Mouse (Mus musculus) liver, postnatal 0 days (tissue): Measurements from ENCODE around the gene Gm10842. TPM values are rescaled to one million over a fixed set of nuclear protein-coding genes. Genes with fewer than 3 reads are reported as not detected.
"Not testable (repeated sequence)": the region's sequence is repeated elsewhere in the genome, so short reads cannot be mapped to it uniquely, and the experiment has no call there.

Experiments
- ATAC-seq: fragments of 200-750 bp; cut with Nextera tagmentation; 2 replicates; pipeline ENCODE4 v1.8.0; 2017; ENCODE audit warnings: mild to moderate bottlenecking, moderate library complexity
- DNase-seq: peaks from one replicate; pipeline ENCODE4 v3.0.0-alpha.2; 2016
- H3K27ac ChIP-seq: fragments of 300-500 bp; sonication (generic); 2 replicates; pipeline ENCODE4 v1.5.1; 2014; ENCODE audit warnings: antibody characterized with exemption, moderate library complexity, mild to moderate bottlenecking, low read depth
- H3K27me3 ChIP-seq: fragments of 300-500 bp; sonication (generic); 2 replicates; pipeline ENCODE4 v1.6.1; 2014; ENCODE audit warnings: low read length, control low read depth, mixed read lengths; ENCODE audit not compliant: insufficient read depth
- H3K36me3 ChIP-seq: fragments of 300-500 bp; sonication (generic); replicated peaks from 2 replicates; pipeline ENCODE4 v1.6.1; 2014; ENCODE audit warnings: mild to moderate bottlenecking, control low read depth, low read length, moderate library complexity, mixed read lengths; ENCODE audit not compliant: insufficient read depth
- H3K4me1 ChIP-seq: fragments of 300-500 bp; sonication (generic); 2 replicates; pipeline ENCODE4 v1.6.1; 2014; ENCODE audit warnings: antibody characterized with exemption, mild to moderate bottlenecking, control low read depth; ENCODE audit not compliant: insufficient read depth
- H3K4me2 ChIP-seq: fragments of 300-500 bp; sonication (generic); 2 replicates; pipeline ENCODE4 v1.6.1; 2014; ENCODE audit warnings: low read depth, mild to moderate bottlenecking, low read length, moderate library complexity, mixed read lengths
- H3K4me3 ChIP-seq: fragments of 300-500 bp; sonication (generic); 2 replicates; pipeline ENCODE4 v1.5.1; 2014; ENCODE audit warnings: low read depth, low read length
- H3K9ac ChIP-seq: fragments of 300-500 bp; sonication (generic); replicated peaks from 2 replicates; pipeline ENCODE4 v1.6.1; 2014; ENCODE audit warnings: mild to moderate bottlenecking, moderate library complexity
- H3K9me3 ChIP-seq: fragments of 300-500 bp; sonication (generic); 2 replicates; pipeline ENCODE4 v1.6.1; 2016; ENCODE audit warnings: mild to moderate bottlenecking, control low read depth, low read length, mixed read lengths
- CTCF ChIP-seq: sonication (generic); IDR thresholded peaks from 2 replicates; pipeline ENCODE4 v1.5.1; 2016; ENCODE audit warnings: antibody characterized with exemption, low read depth
- EP300 ChIP-seq: IDR thresholded peaks from 2 replicates; pipeline ENCODE4 v1.6.1; 2016; ENCODE audit warnings: antibody characterized with exemption, low read depth, mild to moderate bottlenecking
- WGBS: fragments of 180-500 bp; shearing (Covaris S2); extraction: QIAGEN DNeasy Blood & Tissue Kit; methylation state at CpG from one replicate; pipeline ENCODE4 v1.1.7; 2014; ENCODE audit not compliant: insufficient replicate concordance; 5-methylcytosine and 5-hydroxymethylcytosine counted together
- polyA plus RNA-seq: library from polyadenylated mRNA; unstranded; fragments of >200 nt; fragmentation: Nextera tagmentation; extraction: Ambion mirVana; gene quantifications from 2 replicates; pipeline ENCODE4 v1.2.1, GENCODE M21; 2015

Gene Gm10842
- polyA plus RNA-seq, 1 experiment from 2014 or later = not detected

DNA sequence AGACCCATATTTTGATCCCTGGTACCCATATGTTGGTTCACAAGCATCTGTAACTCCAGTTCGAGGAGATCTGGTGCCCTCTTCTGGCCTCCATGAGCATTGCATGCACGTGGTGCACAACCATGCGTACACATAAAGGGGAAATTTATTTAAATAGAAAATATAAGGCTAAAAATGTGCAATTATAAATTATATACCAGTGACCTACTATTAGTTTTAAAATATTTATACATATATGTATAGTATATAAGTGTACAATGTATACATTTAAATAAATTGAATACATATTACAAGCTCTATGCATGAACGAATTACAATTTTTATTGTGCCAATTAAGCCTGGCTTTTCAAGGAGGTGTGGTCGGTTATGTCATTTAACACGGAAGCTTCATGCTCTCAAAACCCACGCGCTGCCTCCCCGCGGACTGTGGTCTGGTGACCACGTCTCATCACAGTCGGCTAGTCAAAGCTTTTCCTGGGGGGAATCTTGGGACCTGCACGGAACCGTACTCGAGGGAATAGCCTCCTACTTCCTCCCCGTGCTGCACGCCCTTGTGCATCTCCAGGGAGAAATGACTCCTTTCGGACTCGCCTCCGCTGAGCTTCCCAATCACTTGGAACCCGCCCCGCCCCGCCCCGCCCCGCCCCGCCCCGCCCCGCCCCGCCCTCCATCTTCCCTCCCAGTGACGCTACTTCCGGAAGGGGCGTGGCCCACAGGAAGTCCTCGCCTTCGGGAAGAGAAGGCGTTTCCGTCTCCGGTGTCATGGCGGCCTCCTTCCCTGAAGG lies 20.8 kb upstream of the Gm10842 start, which contains the start of gene Mettl2:
Mettl2 (plus strand) TSS at position 691 of the 785 bp plus-strand sequence.
- peaks cover 19% of the 10 kb centered on the region for H3K4me1 ChIP-seq
- H3K9ac ChIP-seq = peak within 1 kb of the TSS; percentile 83
- H3K27ac ChIP-seq = peak within 1 kb of the TSS; percentile 81
- peaks cover 10% of the 10 kb centered on the region; the same call in 1 of the 2 replicates for H3K36me3 ChIP-seq
- no peaks in the 10 kb centered on the region for H3K27me3 ChIP-seq
- DNase-seq = peak; percentile 91
- H3K4me2 ChIP-seq = peak within 1 kb of the TSS; percentile 95
- no peaks in the 10 kb centered on the region for H3K9me3 ChIP-seq
- peak; percentile 90 for ATAC-seq
- TF ChIP-seq CTCF = peak; percentile 85
- TF ChIP-seq EP300 = no peak
- peak within 1 kb of the TSS; percentile 99 for H3K4me3 ChIP-seq
- 2% methylated on average over 36 of the region's 38 CpGs for WGBS

DNA sequence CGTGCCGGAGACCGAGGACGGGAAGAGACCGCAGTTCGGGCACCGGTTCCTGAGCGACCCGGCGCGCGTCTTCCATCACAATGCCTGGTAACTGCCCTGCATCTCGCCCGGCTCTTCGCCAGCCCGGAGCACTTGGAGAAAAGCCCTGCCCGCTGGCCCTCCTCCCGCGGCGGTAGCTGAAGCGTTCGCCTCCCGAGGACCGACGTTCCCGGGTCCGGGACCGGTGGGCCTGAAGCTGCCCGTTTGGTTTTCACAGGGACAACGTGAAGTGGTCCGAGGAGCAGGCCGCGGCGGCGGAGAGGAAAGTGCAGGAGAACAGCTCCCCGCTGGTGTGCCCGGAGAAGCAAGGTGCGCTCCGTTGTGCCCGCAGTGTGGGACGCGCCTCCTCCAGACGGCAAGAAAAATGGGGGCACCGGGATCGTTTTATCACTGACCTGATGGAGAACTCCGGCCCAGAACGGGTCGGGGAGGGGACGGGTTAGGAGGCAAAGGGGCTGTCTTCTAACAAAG lies 20.1 kb upstream of the Gm10842 start:
- Histone ChIP-seq H3K4me2 (peak overlapping the region; percentile 95), H3K9me3 (no peaks in the 10 kb centered on the region), H3K4me3 (peak overlapping the region; percentile 99), H3K27ac (0 out of 2 replicates have a peak overlapping the region, but pooled peaks have one; percentile 30), H3K27me3 (no peaks in the 10 kb centered on the region), H3K4me1 (peaks cover 19% of the 10 kb centered on the region), H3K36me3 (peaks cover 16% of the 10 kb centered on the region), H3K9ac (peak overlapping the region; percentile 83)
- ATAC-seq (peak; percentile 28), DNase-seq (no peak)
- no peak for TF ChIP-seq CTCF
- TF ChIP-seq EP300 = no peak
- under 1% methylated on average over 48 of the region's 49 CpGs for WGBS

DNA sequence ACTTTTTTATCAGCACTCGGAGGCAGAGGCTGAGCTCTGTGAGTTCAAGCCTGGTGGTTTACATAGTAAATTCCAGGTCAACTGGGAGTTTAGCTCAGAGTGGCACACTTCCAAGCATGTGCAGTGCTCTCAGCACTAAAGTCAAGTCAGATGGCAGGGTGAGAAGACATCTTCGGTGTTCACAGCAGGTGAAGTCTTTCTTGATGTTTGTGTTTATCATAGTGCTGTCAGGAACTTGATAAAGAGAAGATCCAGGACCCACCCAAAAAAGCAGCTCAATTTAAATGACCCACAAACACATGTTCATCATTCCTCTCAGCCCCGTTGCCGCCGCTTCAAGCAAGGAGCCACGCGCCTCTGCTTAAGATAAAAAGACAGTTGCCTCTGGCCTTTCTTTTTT lies 11.0 kb upstream of the Gm10842 start:
- H3K4me3 ChIP-seq = no peak overlapping the region
- H3K9ac ChIP-seq = no peak overlapping the region
- H3K4me1 ChIP-seq = 0 out of 2 replicates have a peak, but pooled peaks cover 2% of the 10 kb centered on the region
- H3K27me3 ChIP-seq = no peaks in the 10 kb centered on the region
- peaks cover 71% of the 10 kb centered on the region for H3K36me3 ChIP-seq
- DNase-seq (no peak), ATAC-seq (no peak; the same call in 1 of the 2 replicates)
- no peak overlapping the region for H3K27ac ChIP-seq
- no peak for TF ChIP-seq CTCF
- TF ChIP-seq EP300 = no peak
- no peaks in the 10 kb centered on the region for H3K9me3 ChIP-seq
- 65% methylated on average over 7 of the region's 7 CpGs for WGBS
- no peak overlapping the region for H3K4me2 ChIP-seq

DNA sequence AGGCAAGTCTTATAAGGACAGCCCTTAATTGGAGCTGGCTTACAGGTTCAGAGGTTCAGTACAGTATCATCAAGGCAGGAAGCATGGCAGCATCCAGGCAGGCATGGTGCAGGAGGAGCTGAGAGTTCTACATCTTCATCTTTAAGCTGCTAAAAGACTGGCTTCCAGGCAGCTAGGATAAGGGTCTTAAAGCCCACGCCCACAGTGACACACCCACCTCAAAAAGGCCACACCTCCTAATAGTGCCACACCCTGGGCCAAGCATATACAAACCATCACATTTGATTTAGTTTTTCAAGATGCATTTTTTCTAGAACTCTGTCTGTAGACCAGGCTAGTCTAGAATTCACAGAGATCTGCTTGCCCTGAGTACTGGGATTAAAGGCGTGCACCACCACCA lies 9.4 kb upstream of the Gm10842 start:
- peaks cover 61% of the 10 kb centered on the region for H3K36me3 ChIP-seq
- not testable (repeated sequence) for H3K4me2 ChIP-seq, DNase-seq, H3K27me3 ChIP-seq, H3K27ac ChIP-seq, H3K4me3 ChIP-seq, H3K9me3 ChIP-seq, H3K4me1 ChIP-seq, H3K9ac ChIP-seq
- 74% methylated on average over 2 of the region's 2 CpGs for WGBS
- 0 out of 2 replicates have a peak, but pooled peaks have one; percentile 17 for ATAC-seq

DNA sequence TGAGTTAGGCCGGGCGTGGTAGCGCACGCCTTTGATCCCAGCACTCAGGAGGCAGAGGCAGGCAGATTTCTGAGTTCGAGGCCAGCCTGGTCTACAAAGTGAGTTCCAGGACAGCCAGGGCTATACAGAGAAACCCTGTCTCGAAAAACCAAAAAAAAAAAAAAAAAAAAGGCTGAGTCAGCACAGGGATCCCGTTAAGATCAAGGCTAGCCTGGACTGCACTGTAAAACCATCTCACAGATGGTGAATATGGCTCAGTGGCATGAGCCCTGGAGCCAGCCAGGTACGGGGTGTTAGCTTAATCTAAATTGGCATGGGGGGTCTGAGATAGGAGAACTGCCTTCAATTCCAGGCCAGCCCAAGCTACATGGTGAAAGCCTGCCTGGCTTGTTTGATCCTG lies 6.2 kb upstream of the Gm10842 start:
- not testable (repeated sequence) for H3K4me2 ChIP-seq, H3K27ac ChIP-seq, H3K9me3 ChIP-seq, ATAC-seq, H3K4me3 ChIP-seq, H3K27me3 ChIP-seq, H3K9ac ChIP-seq, DNase-seq
- peaks cover 15% of the 10 kb centered on the region for H3K4me1 ChIP-seq
- WGBS = 92% methylated on average over 7 of the region's 8 CpGs
- H3K36me3 ChIP-seq = peaks cover 32% of the 10 kb centered on the region

DNA sequence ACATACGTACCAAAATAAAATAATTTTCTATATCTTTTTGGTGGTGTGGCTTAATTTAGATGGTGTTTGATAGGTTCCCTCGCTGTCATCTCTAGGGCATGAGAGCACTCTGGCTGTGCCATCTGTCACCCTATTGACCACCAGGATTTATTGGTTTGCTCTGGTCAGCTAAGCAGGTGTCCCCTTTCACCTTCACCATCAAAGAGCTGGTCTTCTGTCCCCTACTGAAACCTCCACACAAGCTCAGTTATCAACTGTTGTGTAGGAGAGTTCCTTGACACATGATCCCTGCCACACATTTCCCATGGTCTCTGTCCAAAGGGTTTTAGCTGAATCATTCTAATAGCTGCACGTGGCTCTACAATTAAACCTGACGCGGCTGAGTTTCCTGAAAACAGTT lies 5.6 kb upstream of the Gm10842 start:
- DNase-seq (no peak), ATAC-seq (no peak)
- Histone ChIP-seq H3K9ac (no peak overlapping the region), H3K36me3 (peaks cover 29% of the 10 kb centered on the region), H3K9me3 (no peaks in the 10 kb centered on the region), H3K4me3 (no peak overlapping the region), H3K27ac (no peak overlapping the region), H3K27me3 (no peaks in the 10 kb centered on the region), H3K4me2 (no peak overlapping the region), H3K4me1 (peaks cover 15% of the 10 kb centered on the region)
- 92% methylated on average over 5 of the region's 5 CpGs for WGBS
- TF ChIP-seq EP300 (no peak), CTCF (no peak)
